Comparison of ENCODE assay signal across 7 mouse cellular contexts in the genomic region with DNA sequence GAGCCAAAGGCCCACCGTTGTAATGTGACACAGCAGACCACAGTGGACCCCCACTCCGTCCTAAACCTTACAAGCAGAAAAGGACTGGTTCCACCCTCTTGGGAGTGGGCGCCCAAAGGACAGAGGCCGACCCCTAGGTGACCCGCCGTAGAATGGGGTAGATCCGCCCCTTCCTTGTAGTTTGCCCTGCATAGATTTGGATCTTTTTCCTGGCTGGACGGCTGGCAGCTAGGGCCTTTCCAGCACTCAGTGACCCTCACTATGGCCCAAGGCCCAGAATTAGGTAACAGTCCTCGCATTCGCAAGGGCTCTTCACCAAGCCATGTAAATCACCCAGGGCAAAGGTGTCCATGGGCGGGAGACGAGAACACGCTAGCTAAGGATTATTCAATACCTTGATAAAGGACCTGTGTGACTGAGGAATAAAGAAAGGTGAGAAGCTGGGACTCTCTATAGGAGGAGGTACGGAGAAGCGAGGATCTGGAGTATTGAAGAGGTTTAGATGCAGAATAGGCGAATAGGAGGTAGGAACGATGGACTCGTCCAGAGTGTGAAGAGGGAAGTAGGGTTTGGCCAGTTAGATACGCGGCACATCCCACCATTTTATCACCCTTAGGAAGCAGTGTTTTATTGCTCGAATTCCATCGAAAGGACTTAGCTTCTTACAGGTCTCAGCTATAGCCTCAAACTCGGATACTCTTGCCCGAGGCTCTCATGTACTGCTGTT. TPM values are rescaled to one million over a fixed set of nuclear protein-coding genes. Genes with fewer than 3 reads are reported as not detected.
DNase-seq lines count a peak whose midpoint lies in the region; ATAC-seq and TF ChIP-seq lines count a peak whose summit lies in the region.

No protein-coding gene starts in this region.

- H3K4me3 ChIP-seq in E14TG2a.4 (replicated peaks; ENCODE audit: low read length): peak overlapping the region; percentile 87
- H3K4me3 ChIP-seq in forebrain, embryonic 12.5 days (replicated peaks): peak overlapping the region; percentile 97
- H3K4me3 ChIP-seq in kidney, embryonic 15.5 days (replicated peaks): peak overlapping the region; percentile 88

- peak overlapping the region; percentile 92 for H3K27ac ChIP-seq in forebrain, embryonic 12.5 days
- H3K27ac ChIP-seq in kidney, embryonic 15.5 days: peak overlapping the region; percentile 96

- H3K27me3 ChIP-seq in E14TG2a.4 (ENCODE audit: insufficient read depth, low read length): no peaks in the 10 kb centered on the region
- H3K27me3 ChIP-seq in forebrain, embryonic 12.5 days: no peaks in the 10 kb centered on the region
- no peaks in the 10 kb centered on the region for H3K27me3 ChIP-seq in kidney, embryonic 15.5 days

- no peak for ATAC-seq in forebrain, embryonic 12.5 days (ENCODE audit: low FRiP score)
- no peak for ATAC-seq in kidney, embryonic 15.5 days (replicated peaks; ENCODE audit: low FRiP score)
- ATAC-seq in activated CD4-positive, CD25-positive, alpha-beta regulatory T cell, adult 4 months: no peak

- WGBS in forebrain, embryonic 12.5 days: 16% methylated on average over 24 of the region's 24 CpGs
- 7% methylated on average over 24 of the region's 24 CpGs for WGBS in kidney, embryonic 15.5 days

- H3K4me2 ChIP-seq in forebrain, embryonic 12.5 days: peak overlapping the region; percentile 96
- H3K4me2 ChIP-seq in kidney, embryonic 15.5 days: peak overlapping the region; percentile 85

- no peaks in the 10 kb centered on the region for H3K9me3 ChIP-seq in E14TG2a.4 (ENCODE audit: low read length)
- no peaks in the 10 kb centered on the region for H3K9me3 ChIP-seq in forebrain, embryonic 12.5 days
- H3K9me3 ChIP-seq in kidney, embryonic 15.5 days (replicated peaks): no peaks in the 10 kb centered on the region

- DNase-seq in 3T3-L1 (ENCODE audit: low read depth, low spot score): peak; percentile 49
- DNase-seq in lung, postnatal 36 days: peak; percentile 84
- no peak for DNase-seq in spleen, adult 18-20 months

- peak overlapping the region; percentile 99 for H3K9ac ChIP-seq in forebrain, embryonic 12.5 days
- H3K9ac ChIP-seq in kidney, embryonic 15.5 days: peak overlapping the region; percentile 96

- H3K4me1 ChIP-seq in E14TG2a.4 (replicated peaks; ENCODE audit: low read depth, low read length): peaks cover 68% of the 10 kb centered on the region
- peaks cover 42% of the 10 kb centered on the region for H3K4me1 ChIP-seq in forebrain, embryonic 12.5 days
- peaks cover 64% of the 10 kb centered on the region for H3K4me1 ChIP-seq in kidney, embryonic 15.5 days

- no peak for TF ChIP-seq CTCF in E14TG2a.4 (conservative IDR thresholded peaks at IDR 0.05; ENCODE audit: low read length)

- peaks cover 44% of the 10 kb centered on the region for H3K36me3 ChIP-seq in E14TG2a.4 (ENCODE audit: insufficient read depth, low read length)
- peaks cover 22% of the 10 kb centered on the region for H3K36me3 ChIP-seq in forebrain, embryonic 12.5 days (replicated peaks)
- peaks cover 31% of the 10 kb centered on the region for H3K36me3 ChIP-seq in kidney, embryonic 15.5 days

RNA-seq across cellular contexts. Expression of a gene that starts 0.6 kb away (rescaled TPM):
- 70.5 and 73.9 TPM in 2 replicates for polyA plus RNA-seq in forebrain, embryonic 12.5 days (2016; fragmentation: Nextera tagmentation; extraction: Ambion mirVana)
- 60.8 and 72.2 TPM in 2 replicates for polyA plus RNA-seq in kidney, embryonic 15.5 days (2015; fragmentation: Nextera tagmentation; extraction: Ambion mirVana)
- 10 to 100 TPM; 16.9 to 18.4 TPM for polyA plus RNA-seq in activated CD4-positive, CD25-positive, alpha-beta regulatory T cell, adult 4 months (2017; shearing (Covaris generic))

RNA-seq across cellular contexts. Expression of a gene that starts 1.2 kb away (rescaled TPM):
- polyA plus RNA-seq in forebrain, embryonic 12.5 days (2016; fragmentation: Nextera tagmentation; extraction: Ambion mirVana): 241 and 247 TPM in 2 replicates
- polyA plus RNA-seq in kidney, embryonic 15.5 days (2015; fragmentation: Nextera tagmentation; extraction: Ambion mirVana): 166 and 168 TPM in 2 replicates
- 10 to 100 TPM; 49.0 to 56.9 TPM for polyA plus RNA-seq in activated CD4-positive, CD25-positive, alpha-beta regulatory T cell, adult 4 months (2017; shearing (Covaris generic))

RNA-seq across cellular contexts. Expression of a gene that starts 7.0 kb away (rescaled TPM):
- polyA plus RNA-seq in forebrain, embryonic 12.5 days (2016; fragmentation: Nextera tagmentation; extraction: Ambion mirVana): 2.6 and 2.9 TPM in 2 replicates
- polyA plus RNA-seq in kidney, embryonic 15.5 days (2015; fragmentation: Nextera tagmentation; extraction: Ambion mirVana): 6.5 and 7.5 TPM in 2 replicates
- polyA plus RNA-seq in activated CD4-positive, CD25-positive, alpha-beta regulatory T cell, adult 4 months (2017; shearing (Covaris generic)): 1 to 10 TPM; 2.5 to 5.4 TPM

RNA-seq across cellular contexts. Expression of a gene that starts 11.1 kb away (rescaled TPM):
- polyA plus RNA-seq in forebrain, embryonic 12.5 days (2016; fragmentation: Nextera tagmentation; extraction: Ambion mirVana): 3.2 and 4.6 TPM in 2 replicates
- polyA plus RNA-seq in kidney, embryonic 15.5 days (2015; fragmentation: Nextera tagmentation; extraction: Ambion mirVana): 3.5 and 4.4 TPM in 2 replicates
- 1 to 10 TPM; 1.3 to 1.9 TPM for polyA plus RNA-seq in activated CD4-positive, CD25-positive, alpha-beta regulatory T cell, adult 4 months (2017; shearing (Covaris generic))

RNA-seq across cellular contexts. Expression of a gene that starts 13.6 kb away (rescaled TPM):
- 16.6 and 17.8 TPM in 2 replicates for polyA plus RNA-seq in forebrain, embryonic 12.5 days (2016; fragmentation: Nextera tagmentation; extraction: Ambion mirVana)
- polyA plus RNA-seq in kidney, embryonic 15.5 days (2015; fragmentation: Nextera tagmentation; extraction: Ambion mirVana): 14.9 and 16.7 TPM in 2 replicates
- polyA plus RNA-seq in activated CD4-positive, CD25-positive, alpha-beta regulatory T cell, adult 4 months (2017; shearing (Covaris generic)): 10 to 100 TPM in 1 of 2 experiments, 1 to 10 TPM in 1; 8.5 to 10.2 TPM

Comparison
In these comparisons a context has a peak if more than half of its experiments do, and no peak if none do; other contexts are left out.
1. DNase-seq: peak in 3T3-L1 (single experiment) and lung, postnatal 36 days (single experiment); none in spleen, adult 18-20 months (0 of 2).
2. Peak in every context shown above with its lines, with median percentiles within 50 percentile points of each other: H3K4me3 ChIP-seq.